Mouse (Mus musculus) liver, postnatal 0 days (tissue): ENCODE results near the gene Map3k6.

Source experiments
- CTCF ChIP-seq: sonication (generic); IDR thresholded peaks from 2 replicates; pipeline ENCODE4 v1.5.1; 2016; ENCODE audit warnings: antibody characterized with exemption, low read depth
- EP300 ChIP-seq: IDR thresholded peaks from 2 replicates; pipeline ENCODE4 v1.6.1; 2016; ENCODE audit warnings: antibody characterized with exemption, low read depth, mild to moderate bottlenecking

DNA sequence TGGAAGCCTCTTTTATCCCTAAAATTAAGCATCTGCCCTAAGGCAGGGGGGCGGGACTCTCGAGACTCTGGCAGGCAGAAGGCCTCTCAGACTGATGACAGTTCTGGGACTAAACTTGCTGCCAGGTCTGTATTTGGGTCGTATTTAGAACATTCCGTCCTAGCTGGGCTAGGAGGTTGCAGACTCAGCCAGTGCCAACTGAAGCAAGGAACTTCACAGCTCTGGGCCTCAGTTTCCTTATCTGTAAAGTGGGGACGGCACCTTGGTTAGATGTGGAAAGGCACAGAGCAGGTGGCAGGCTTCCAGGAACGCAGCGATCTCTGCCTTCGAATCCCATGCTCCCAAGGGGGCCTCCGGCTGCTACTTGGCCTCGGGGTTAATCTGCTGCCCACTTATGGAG, 14.5 kb upstream of the Map3k6 start:
- TF ChIP-seq CTCF (no peak), EP300 (no peak)
